Mouse (Mus musculus): ENCODE results near the gene Dpm2.
A peak's percentile ranks its signal among the peaks of the same experiment; 100 is the strongest.

Gene Dpm2

DNA sequence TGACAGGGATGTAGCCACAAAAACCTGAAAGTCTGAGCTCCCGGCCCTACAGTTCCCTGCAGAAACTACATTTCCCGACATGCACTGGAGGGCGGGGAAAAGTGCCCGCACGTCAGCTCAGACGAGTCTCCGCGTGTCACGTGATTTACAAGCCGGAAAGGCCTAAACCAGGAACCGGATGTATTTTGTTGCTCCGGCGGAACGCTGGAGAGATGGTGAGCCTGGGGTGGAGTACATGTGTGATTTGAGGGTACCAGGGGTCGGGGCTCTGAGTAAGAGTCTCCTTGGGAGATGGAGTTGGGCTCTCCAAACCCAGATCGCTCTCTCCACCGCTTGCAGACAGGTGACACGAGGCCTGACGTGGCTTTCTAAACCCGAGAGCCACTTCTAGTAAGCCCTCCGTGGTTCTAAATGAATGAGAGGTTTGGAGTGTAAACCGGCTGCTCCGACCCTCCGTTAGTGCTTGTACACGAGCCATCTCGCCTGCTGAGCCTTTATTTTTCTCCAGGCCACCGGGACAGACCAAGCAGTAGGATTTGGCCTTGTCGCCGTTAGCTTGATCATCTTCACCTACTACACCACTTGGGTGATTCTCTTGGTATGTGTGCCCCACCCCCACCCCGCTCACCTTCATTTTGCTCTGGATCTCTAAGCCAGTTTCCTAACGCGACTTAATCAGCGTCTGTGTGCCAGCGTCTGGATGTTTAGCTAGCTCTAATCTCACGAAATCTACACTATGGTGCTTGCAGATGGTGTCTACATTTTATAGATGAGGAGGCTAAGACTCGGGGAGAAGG is at the start of gene Dpm2:
Gene Dpm2 (plus strand): TSS at position 161 of the 797 bp plus-strand sequence.
- peak; percentile 90 for DNase-seq (ENCODE audit: low read depth)

DNA sequence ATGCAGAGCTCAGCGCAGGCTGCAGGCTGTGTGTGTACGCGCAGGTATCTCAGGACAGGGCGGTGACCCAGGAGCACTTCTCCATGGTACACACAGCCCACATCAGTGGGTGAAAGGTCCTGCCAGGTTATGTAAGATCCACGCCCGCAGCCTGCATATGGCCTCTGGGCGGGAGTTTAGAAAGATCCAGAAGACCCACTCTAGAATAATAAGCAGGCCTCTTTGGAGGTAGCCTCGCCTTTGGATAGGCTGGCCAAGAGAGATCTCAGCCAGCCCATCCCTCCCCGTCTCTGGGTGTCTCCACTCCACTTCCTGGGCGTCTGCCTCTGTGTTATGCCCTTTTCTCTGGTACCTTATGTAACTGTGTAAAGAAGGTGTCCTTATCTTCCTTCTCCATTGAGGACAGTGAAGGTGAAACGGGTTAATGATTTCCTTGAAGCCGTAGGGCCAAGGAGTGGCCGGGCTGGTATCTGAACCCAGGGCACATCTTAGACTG is 46.1 kb upstream of the Dpm2 start:
- no peak for DNase-seq (ENCODE audit: low read depth)

DNA sequence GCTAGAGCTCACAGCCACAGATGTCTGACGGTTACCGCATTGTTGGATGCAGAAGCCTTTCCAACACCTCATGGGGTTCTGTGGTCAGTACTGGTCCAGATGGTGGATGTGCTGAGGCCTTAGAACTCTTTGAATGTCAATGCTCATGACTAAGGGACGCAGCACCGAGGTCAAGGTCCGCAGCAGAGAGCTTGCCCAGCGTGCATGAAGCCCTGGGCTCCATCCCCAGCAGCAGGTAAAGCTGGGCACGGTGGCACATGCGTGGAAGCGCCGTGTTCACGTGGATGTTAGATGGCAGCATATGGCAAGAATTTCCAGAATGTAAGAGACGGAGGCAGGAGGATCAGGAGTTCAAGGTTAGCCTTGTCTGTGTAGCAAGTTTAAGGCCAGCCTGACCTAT is 44.8 kb upstream of the Dpm2 start:
- DNase-seq (ENCODE audit: low read depth), result no peak

DNA sequence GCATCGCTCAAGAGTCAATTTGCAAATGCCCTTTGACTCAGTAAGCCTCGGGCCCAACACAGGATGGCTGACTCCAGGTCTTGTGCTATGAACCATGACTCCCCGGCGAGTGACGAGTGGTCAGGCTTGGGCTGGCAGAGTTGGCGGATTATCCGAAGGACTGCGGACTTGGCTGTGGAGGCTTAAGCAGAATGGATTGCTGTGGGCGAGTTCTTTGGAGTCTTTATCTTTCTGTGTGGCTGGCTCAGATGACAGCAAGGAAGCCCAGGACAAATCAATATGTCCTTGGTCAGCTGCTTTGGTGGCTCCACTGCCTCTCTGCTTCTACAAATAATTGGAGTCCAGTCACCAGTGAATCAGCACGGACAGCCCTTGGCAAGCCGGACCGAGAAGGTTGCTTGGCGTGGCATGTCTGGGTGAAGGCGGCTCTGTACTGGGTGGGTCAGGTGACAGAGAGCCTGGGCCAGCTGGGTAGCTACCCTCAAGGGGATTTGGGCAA is 43.1 kb upstream of the Dpm2 start:
- DNase-seq (ENCODE audit: low read depth), result no peak

DNA sequence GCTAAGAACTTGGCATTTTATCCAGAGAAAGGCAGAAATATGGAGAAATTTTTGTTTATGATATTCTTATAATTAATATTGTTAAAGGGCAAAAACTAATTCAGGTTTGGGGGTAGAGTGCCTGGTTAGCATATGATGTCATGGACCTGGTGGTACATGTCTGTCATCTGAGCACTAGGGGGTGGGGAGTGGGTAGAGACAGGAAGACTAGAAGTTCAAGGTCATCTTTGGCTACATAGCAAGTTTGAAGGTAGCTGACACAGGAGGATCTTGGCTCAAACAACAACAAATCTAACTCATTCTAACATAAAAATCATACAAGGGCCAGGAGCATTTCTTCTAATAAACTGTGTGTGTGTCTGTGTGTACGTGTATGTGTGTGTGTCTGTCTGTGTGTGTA is 42.3 kb upstream of the Dpm2 start:
- no peak for DNase-seq (ENCODE audit: low read depth)

DNA sequence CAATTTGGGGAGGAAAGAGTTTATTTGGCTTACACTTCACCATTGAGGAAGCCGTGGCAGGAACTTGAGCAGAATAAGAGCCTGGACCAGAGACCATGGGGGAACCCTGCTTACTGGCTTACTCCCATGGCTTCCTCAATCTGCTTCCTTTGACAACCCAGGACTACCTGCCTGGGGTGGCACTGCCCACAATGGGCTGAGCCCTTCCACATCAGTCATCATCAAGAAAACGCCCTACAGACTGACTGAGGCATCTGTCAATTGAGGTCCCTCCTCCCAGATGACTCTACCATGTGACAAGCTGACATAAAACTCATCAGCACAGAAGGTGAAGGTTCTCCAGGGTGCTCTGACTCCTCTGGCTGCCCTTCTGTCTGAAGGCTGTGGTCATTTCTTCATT is 40.2 kb upstream of the Dpm2 start:
- DNase-seq (ENCODE audit: low read depth), result no peak

DNA sequence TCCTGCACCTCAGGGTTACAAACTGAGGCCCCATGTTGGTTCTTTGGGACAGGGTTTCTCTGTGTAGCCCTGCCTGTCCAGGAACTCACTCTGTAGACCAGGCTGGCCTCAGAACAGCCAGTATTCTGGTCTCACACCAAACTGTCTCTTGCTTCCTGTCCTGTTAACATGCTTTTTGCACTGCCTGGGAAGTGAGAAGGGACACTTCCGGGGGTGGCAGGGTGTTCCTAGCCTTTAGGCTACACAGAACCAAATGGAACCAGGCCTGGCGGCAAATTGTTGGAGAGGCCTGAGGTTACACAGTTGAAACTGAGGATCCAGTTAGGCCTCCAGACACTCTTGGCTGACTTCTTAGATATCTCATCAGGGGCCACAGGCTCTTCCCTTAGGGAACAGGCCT is 37.5 kb upstream of the Dpm2 start:
- DNase-seq (ENCODE audit: low read depth), result no peak

DNA sequence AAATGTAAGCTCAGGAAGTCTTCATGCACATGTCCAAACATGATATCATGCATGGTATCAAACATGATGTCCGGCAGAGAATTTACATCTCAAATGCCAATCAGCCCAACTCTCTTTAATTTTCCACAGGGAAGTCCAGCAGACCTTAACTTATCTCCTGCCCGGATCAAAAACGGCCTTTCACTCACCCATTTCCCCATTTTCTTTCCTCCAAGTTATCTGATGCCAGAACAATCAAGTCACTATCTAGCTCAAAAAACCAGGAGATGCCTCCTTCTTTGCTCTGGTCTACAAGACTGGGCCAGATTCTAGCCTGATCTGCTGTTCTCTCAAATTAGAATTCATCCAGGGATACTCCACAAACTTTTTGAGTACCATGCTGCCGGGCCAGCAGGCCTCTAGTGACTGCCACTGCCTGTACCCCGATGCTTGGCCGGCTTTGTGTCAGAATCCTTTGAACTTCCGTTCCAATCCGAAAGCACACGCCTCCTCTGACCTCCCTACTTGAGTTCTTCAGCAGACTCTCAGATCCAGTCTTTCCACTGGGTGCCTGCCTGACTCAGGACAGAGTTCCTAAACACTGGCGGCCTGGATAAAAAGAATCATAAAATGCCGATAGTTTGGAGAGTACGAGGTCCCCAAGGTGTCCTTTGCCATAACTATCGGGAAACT is 36.5 kb upstream of the Dpm2 start:
- no peak for DNase-seq (ENCODE audit: low read depth)

DNA sequence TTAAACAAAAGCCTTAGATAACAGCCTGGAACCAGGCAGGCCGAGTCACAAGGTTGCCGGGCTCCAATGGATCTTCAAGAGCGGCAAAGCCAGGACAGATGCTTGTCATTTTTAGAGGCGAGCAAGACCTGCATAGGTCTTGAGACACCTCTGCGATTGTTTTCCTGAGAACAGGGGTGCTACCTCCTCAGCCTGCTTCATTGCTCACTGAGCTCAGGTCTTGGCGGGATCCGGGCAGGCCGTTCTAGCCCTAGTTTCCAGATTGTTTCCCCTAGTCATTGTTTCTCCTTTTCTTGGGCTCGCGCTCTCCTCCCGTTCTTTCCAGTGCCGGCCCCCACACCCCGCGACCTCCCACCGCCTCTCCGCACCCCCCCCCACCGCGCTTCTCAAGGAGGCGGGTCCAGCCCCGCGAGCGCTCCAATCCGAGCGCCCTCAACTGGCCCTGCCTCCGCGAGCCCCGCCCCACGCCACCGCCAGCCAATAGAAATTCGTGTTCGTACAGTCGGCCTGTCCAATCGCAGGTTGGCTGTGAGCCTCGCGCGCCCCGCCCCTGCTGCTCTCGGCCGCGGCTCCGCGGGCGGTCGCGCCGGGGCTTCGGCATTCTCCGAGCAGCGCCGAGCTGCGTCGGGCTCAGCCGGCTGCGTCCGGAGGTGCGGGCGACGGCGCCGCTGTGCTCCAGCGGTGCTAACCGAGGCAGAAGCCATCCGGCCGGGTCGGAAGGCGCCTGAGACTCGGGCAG is 35.8 kb upstream of the Dpm2 start, which contains the start of gene Fam102a:
Gene Fam102a (plus strand): TSS at position 600 of the 739 bp plus-strand sequence.
- peak; percentile 91 for DNase-seq (ENCODE audit: low read depth)

DNA sequence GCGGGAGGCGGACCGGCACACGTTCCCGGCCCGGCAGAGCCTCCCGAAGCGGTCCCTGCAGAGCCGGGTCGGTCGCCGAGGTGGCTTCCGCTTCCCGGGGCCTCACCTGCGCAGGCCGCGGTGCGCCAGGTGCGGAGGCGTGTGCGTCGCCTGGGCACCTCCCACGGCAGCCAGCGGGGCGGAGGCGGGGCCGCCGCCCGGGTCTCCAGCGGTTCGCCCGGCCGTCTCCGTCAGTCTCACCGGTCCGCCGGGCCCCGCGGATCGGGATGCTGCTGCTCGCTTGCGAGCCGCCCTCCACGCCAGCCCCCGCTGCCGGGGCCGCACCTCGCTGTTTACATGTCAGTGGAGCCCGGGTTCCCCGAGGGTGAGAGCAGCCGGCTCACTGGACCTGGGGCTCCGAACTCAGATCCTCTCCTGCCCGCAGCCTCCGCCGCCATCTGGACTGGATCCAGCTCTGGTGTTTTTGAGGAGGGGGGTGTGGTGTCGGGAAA is 35.1 kb upstream of the Dpm2 start:
- DNase-seq (ENCODE audit: low read depth), result no peak

DNA sequence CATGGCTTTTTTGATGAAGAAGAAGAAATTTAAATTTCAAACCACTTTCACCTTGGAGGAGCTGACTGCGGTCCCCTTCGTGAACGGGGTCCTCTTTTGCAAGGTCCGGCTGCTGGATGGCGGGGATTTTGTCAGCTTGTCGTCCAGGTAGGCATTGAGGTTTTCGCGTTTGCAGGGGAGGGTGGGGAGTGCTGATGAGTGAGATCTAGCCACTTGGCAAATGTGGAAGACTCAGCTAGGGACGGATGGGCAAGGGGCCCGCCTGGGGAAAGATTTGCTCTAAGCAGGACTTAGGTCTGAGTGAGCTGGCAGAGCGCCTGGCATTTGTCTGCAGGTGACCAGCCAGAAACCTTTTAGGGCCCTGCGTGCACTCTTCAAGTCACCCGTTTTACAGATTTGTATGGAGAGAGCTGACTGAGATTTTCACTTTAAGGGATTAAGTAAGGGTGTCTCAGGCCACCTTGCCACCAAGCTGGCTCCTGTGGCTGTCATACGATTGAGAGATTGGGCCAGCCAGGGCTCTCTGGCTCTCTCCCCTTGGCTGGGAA is 34.5 kb upstream of the Dpm2 start:
- DNase-seq (ENCODE audit: low read depth), result no peak

DNA sequence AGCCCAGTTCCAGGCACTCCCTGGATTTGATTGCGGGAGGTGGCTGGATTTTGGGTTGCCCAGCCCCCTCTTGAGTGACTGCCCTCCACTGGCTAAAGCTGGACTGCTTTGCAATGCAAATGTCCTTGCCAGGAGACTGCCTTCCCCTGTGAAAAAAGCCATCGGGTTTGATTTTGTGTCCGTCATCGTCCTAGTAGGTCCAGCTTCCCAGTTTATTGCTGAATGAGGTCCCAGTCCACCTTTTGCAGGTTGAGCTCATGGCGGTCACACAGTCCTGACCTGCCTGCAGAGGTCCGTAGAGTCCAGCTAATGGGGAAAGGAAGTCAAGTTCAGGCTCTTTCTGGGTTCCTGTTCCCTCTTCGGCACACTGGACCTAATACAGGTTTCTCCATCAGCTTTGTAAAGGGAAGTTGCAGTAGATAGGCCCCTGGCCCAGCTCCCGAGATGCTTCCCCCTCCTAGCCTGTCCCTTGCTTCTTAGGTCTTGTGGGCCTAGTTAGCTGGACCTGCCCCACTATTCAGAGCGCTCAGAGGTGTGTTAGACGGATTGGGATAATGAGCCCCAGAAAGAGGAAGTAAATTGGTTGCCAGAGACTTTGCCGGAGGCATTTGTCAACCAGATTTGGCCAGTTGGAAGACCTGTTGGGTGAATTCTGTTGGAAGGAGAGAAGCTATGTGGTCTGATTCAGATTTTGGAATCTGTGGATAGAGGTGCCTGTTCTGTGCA is 33.9 kb upstream of the Dpm2 start:
- DNase-seq (ENCODE audit: low read depth), result no peak

DNA sequence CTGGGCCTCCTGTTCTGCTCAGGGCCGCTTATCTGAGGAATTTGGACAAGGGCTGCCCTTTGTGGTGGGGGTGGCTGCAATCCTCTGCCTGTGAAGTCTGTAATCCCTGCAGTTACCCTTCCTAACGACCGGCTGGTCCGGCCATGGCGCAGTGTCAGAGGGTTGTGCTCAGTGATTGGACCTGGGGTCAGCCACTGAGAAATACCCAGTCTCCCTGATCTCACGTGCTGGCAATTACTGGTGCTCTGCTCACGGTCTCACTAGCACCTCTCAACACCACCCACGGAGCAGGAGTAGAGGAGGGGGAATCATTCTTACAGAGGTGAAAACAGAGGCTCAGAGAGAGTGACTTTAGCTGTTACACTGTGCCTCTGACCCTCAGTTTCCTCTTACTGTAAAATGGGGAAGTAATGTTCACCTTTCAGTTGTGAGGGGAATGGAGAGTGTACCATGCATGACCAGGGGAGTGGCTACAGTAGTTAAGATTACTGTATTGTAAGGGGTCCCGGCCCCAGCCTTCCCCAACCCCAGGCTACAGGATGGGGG is 33.2 kb upstream of the Dpm2 start:
- DNase-seq (ENCODE audit: low read depth), result no peak

DNA sequence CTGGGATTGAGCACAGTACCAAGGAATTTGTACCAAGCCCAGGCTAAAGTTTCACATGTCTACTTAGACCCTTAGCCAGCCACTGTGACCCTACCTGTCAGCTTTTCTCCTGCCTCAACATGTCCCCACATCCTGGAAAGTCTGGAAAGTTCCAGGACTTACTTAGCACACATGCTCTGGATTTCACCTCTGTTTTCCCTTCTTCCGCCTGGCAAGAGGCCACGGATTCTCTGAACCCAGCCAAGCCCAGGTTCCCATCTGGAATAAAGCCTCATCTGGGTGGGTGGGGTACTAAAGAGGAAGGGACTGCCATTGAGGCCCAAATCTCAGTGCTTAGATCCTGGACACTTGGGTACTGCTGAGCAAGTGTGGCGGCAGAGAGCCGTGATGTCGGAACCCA is 32.7 kb upstream of the Dpm2 start:
- no peak for DNase-seq (ENCODE audit: low read depth)

DNA sequence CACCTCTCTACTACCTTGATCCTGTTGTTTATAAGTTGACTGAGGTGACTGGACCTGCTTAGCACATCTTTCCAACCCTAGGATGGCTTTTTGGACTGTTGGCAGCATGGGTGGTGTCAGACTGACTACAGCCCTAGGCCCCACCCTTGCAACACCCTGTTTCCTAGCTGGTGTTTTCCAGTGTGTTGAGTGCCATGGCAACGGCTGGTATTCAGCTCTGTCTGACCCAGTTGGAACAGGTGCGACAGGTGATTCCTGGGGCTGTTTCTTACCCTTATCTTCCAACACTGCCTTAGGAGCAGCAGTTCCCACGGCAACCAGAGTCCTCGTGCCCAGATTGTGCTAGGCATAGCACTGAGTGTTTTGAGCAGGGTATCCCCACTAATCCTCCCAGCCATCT is 32.2 kb upstream of the Dpm2 start:
- no peak for DNase-seq (ENCODE audit: low read depth)

DNA sequence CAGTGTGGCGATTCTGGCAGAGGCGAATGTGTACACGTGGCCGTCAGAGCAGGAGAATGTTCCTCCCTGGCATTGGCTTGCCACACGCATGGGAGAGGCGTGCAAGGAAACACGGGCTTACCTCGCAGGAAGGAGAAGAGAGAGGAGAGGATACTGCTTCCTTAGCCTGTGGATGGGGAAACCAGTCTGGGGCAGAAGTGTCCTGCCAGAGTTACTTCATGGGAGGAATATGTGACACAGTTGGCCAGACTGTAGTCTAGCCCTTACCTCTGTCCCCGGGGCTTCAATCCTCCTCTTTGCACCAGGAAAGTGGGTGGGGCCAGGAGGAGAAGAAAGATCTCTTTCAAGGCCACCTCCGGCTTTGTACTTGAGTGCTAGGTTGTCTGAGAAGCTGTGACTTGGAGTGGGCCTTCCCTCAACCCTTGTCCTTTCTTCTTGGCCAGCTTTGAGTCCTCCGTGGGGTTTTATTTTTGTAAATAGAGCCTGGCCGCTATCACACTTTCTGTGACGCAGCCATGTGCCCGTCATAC is 31.1 kb upstream of the Dpm2 start:
- DNase-seq (ENCODE audit: low read depth), result no peak

DNA sequence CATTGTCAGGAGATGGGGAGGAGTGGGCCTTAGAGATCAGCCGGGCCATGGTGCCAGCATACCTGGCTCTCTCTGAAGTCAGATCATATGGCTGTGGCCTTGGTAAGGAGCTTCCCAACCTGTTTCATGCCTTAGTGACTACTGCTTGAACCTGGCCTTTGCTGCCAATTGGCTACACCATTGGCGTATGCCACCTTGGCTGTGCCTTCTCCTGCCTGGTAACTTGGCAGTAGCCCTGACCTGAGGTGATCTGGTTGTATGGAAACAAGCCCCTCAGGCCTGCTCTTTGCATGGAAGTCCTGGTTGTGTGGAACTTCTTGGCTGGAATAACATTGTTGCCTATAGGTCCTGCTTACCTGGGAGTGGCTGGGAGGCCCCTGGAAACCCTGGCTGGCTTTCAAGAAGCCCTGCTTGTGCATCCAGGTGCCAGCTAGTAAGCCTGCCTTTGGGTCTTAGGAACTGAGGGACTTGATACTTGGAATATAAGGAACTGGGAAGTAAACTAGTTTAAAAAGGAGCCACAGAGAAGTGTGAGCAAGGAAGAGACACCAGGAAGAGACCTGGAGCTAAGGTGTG is 29.2 kb upstream of the Dpm2 start:
- DNase-seq (ENCODE audit: low read depth), result no peak

DNA sequence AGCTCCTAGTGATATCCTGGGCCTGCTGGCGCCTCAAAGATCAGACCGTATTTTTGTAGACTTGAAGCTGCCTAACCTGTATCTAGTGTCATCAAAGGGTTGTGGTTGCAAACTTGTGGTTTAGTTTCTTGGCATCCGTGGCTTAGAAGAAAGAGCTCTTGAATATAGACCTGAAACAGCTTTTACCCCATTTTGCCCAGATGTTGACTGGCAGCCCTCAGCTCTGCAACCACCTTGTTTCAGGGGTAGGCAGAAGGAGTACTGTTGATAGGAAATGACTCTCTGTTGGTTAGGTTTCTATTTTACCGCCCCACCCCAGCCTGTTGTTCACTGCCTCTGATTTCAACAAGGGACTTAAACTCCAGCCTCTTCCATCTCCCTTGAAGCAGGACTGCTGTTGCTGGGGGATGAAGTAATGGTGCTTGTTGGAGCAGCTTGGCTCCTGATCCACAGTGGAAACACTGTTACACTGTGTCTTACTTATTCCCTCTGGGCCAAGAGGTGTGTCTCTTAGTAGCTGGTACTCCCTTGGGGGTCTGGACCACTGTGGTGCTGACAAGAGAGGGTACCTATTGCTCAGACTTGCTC is 28.6 kb upstream of the Dpm2 start:
- DNase-seq (ENCODE audit: low read depth), result no peak

DNA sequence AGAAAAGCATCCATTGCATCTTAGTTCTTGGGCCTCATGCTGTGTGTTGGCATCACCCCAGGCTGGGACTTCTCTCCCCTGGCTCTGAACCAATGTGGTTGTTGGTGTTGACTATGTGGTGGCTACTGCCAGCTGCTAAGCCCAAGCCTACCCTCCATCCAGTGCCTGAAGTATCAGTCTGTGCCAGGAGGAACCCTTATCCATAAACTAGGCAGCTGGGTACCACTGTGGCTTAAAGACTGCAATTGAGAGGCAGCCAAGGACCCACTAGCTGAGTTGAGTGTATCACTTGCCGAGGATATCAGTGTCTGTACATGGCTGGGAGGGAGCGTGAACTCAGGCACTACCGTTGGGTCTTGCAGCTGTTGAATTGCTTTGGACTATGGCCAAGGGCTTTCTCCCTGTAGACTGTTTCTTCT is 27.6 kb upstream of the Dpm2 start:
- no peak for DNase-seq (ENCODE audit: low read depth)

DNA sequence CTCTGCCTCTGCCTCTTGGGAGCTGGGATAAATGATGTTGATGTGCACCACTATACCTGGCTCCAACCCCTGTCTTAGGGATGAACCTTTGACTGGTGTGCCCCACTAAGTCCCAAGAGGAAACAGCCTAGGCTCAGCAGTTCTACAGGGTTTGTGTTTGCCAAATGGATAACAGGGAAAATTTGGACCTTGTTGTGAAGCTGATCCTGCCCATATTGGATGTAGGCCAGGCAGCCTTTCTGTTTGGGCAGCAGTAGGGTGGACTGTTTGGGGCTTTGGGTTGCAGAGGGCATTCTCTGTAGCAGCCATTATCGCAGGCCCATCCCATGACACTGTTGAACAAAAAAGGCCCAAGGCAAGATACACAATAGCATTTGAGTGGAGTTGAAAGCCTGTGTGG is 23.7 kb upstream of the Dpm2 start:
- no peak for DNase-seq (ENCODE audit: low read depth)

Data from c-Kit-positive CD71-negative TER-119-negative erythroid progenitor cells, embryonic 14.5 days (primary cell).